18 mouse cellular contexts compared by ENCODE assay signal in the genomic region with DNA sequence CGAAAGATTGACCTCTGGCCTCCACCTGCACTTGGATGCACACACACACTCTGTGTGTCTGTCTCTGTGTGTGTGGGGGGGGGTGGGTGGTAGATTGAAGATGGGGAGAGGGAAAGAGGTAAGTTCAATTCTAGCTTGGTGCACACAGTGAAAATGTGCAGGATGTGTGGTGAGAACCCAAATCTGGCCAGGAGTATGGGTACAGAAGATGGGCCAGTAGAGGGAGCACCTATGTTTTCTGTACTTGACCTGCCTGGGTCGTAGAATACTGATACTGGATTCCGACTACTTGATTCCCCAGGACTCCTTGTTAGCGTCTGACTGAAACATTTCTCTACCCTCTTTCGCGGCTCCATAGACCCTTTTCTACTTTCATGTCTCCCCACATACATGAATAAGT. TPM values are rescaled to one million over a fixed set of nuclear protein-coding genes. Genes with fewer than 3 reads are reported as not detected.
DNase-seq lines count a peak whose midpoint lies in the region; ATAC-seq and TF ChIP-seq lines count a peak whose summit lies in the region.
"Had no signal": no experiment of that assay in that cellular context is flagged by ENCODE, and none has a peak within 500 bp of the region (broad histone marks: within the 10 kb centered on the region; RNA-seq: fewer than 3 reads in every experiment).

No protein-coding gene starts in this region.

- peaks cover 17% of the 10 kb centered on the region for H3K79me2 ChIP-seq in heart, adult 2 months (replicated peaks; ENCODE audit: control insufficient read depth, insufficient read depth, low read length)

- ATAC-seq in lung, embryonic 14.5 days (ENCODE audit: insufficient read depth) = no peak
- ATAC-seq in erythroid progenitor cell, adult 5-6 weeks (replicated peaks; ENCODE audit: low FRiP score, poor library complexity, severe bottlenecking) = peak; percentile 62
- no peak for ATAC-seq in stomach, postnatal 0 days (ENCODE audit: low FRiP score, low TSS enrichment)
- ATAC-seq: forebrain, embryonic 16.5 days had no signal

- peak; percentile 34 for TF ChIP-seq CTCF in heart, adult 2 months (IDR thresholded peaks at IDR 0.05)
- TF ChIP-seq CTCF in lung, embryonic 14.5 days (IDR thresholded peaks at IDR 0.05; ENCODE audit: low read depth) = peak; percentile 24; the same call in 1 of the 2 replicates
- TF ChIP-seq CTCF in stomach, postnatal 0 days (IDR thresholded peaks at IDR 0.05; ENCODE audit: low read depth) = peak; percentile 34; the same call in 1 of the 2 replicates

- 75% methylated on average over 6 of the region's 6 CpGs for WGBS in heart, adult 2 months
- WGBS in lung, embryonic 14.5 days = 86% methylated on average over 6 of the region's 6 CpGs
- WGBS in stomach, postnatal 0 days = 91% methylated on average over 6 of the region's 6 CpGs

- TF ChIP-seq EP300 in heart, adult 2 months (IDR thresholded peaks at IDR 0.05; ENCODE audit: insufficient read depth, low read depth, low read length) = no peak
- TF ChIP-seq EP300 in stomach, postnatal 0 days (optimal IDR thresholded peaks at IDR 0.05) = no peak

- peaks cover 22% of the 10 kb centered on the region for H3K36me3 ChIP-seq in heart, adult 2 months (ENCODE audit: control insufficient read depth, insufficient read depth, low read length)
- peaks cover 27% of the 10 kb centered on the region for H3K36me3 ChIP-seq in lung, embryonic 14.5 days (ENCODE audit: insufficient read depth)
- H3K36me3 ChIP-seq in stomach, postnatal 0 days (ENCODE audit: control insufficient read depth, insufficient read depth, low read length) = no peaks in the 10 kb centered on the region; the same call in 1 of the 2 replicates

- no peak overlapping the region for H3K9ac ChIP-seq in heart, adult 2 months (ENCODE audit: low read depth, low read length)
- no peak overlapping the region for H3K9ac ChIP-seq in lung, embryonic 14.5 days
- no peak overlapping the region for H3K9ac ChIP-seq in stomach, postnatal 0 days (ENCODE audit: low read length)
- H3K9ac ChIP-seq: limb, embryonic 12.5 days; neural tube, embryonic 13.5 days had no signal

- H3K9me3 ChIP-seq in lung, embryonic 14.5 days (ENCODE audit: low read depth, low read length) = no peaks in the 10 kb centered on the region
- H3K9me3 ChIP-seq in stomach, postnatal 0 days (ENCODE audit: control insufficient read depth, low read length) = no peaks in the 10 kb centered on the region
- H3K9me3 ChIP-seq: G1E; limb, embryonic 12.5 days; megakaryocyte, embryonic 14.5 days; neural tube, embryonic 13.5 days had no signal

- peaks cover 8% of the 10 kb centered on the region for H3K4me1 ChIP-seq in heart, adult 2 months (ENCODE audit: control insufficient read depth, insufficient read depth, low read length)
- no peaks in the 10 kb centered on the region for H3K4me1 ChIP-seq in lung, embryonic 14.5 days (ENCODE audit: insufficient read depth)
- H3K4me1 ChIP-seq in stomach, postnatal 0 days (replicated peaks; ENCODE audit: control insufficient read depth, insufficient read depth) = no peaks in the 10 kb centered on the region
- H3K4me1 ChIP-seq: limb, embryonic 12.5 days had no signal

- H3K4me2 ChIP-seq in lung, embryonic 14.5 days = no peak overlapping the region
- no peak overlapping the region for H3K4me2 ChIP-seq in stomach, postnatal 0 days (replicated peaks; ENCODE audit: low read depth)
- H3K4me2 ChIP-seq: heart, embryonic 11.5 days; limb, embryonic 12.5 days; neural tube, embryonic 13.5 days had no signal

- no peak overlapping the region for H3K27ac ChIP-seq in heart, adult 2 months
- no peak overlapping the region for H3K27ac ChIP-seq in lung, embryonic 14.5 days (ENCODE audit: low read depth)
- no peak overlapping the region for H3K27ac ChIP-seq in stomach, postnatal 0 days (replicated peaks)
- H3K27ac ChIP-seq: limb, embryonic 12.5 days; neural tube, embryonic 13.5 days had no signal

- no peak for TF ChIP-seq POLR2A in heart, adult 2 months (IDR thresholded peaks at IDR 0.05; ENCODE audit: insufficient read depth, low read depth, low read length)

- DNase-seq in heart, adult 2 months = no peak
- DNase-seq in heart, postnatal 10 days = no peak
- DNase-seq in lung, embryonic 14.5 days = no peak
- DNase-seq in lung, postnatal 36 days = no peak
- no peak for DNase-seq in stomach, postnatal 0 days (ENCODE audit: low spot score)
- DNase-seq in heart, adult 11 months = no peak
- no peak for DNase-seq in heart, adult 8-10 months (ENCODE audit: low spot score)
- DNase-seq: adrenal gland, postnatal 25 days; cerebellum, adult 9-11 months; gastrocnemius, postnatal 14 days; thymus, postnatal 36 days had no signal

- no peak overlapping the region for H3K4me3 ChIP-seq in heart, adult 2 months
- H3K4me3 ChIP-seq in lung, embryonic 14.5 days (ENCODE audit: low read depth, low read length) = no peak overlapping the region
- no peak overlapping the region for H3K4me3 ChIP-seq in stomach, postnatal 0 days (ENCODE audit: low read depth, low read length)
- H3K4me3 ChIP-seq: limb, embryonic 12.5 days; megakaryocyte, embryonic 14.5 days; neural tube, embryonic 13.5 days had no signal

- no peaks in the 10 kb centered on the region for H3K27me3 ChIP-seq in heart, adult 2 months (ENCODE audit: control insufficient read depth, insufficient read depth, low read length)
- no peaks in the 10 kb centered on the region for H3K27me3 ChIP-seq in lung, embryonic 14.5 days (ENCODE audit: insufficient read depth, low read length)
- no peaks in the 10 kb centered on the region for H3K27me3 ChIP-seq in stomach, postnatal 0 days (ENCODE audit: control insufficient read depth, insufficient read depth, low read length)
- H3K27me3 ChIP-seq: limb, embryonic 12.5 days; megakaryocyte, embryonic 14.5 days; neural tube, embryonic 13.5 days had no signal

- intact Hi-C loops in heart, adult 2 months (cut with DNase I) = no loop called here
- intact Hi-C loops in heart, postnatal 10 days (cut with DNase I) = no loop called here

RNA-seq across cellular contexts. Expression of a gene that starts 8.3 kb away (rescaled TPM):
- 100 to 1,000 TPM; 164 to 179 TPM for total RNA-seq in heart, adult 2 months (2021)
- 258 and 403 TPM in 2 replicates for polyA plus RNA-seq in heart, adult 2 months (2012; rRNA removed)
- 100 to 1,000 TPM; 205 to 214 TPM for total RNA-seq in heart, postnatal 10 days (2021)
- polyA plus RNA-seq in lung, embryonic 14.5 days (2014; fragmentation: Nextera tagmentation; extraction: Ambion mirVana) = 367 and 368 TPM in 2 replicates
- total RNA-seq in erythroid progenitor cell, adult 5-6 weeks (2015; ENCODE audit: low replicate concordance) = 260 and 279 TPM in 2 replicates
- total RNA-seq in erythroid progenitor cell, adult 5-6 weeks (2017; ENCODE audit: low replicate concordance) = 105 and 119 TPM in 2 replicates
- 257 and 275 TPM in 2 replicates for polyA plus RNA-seq in stomach, postnatal 0 days (2015; fragmentation: Nextera tagmentation; extraction: Ambion mirVana)
- total RNA-seq in heart, adult 8-10 months (2022) = 100 to 1,000 TPM; 157 to 170 (median 164) TPM

RNA-seq across cellular contexts. Expression of a gene that starts 31.8 kb away (rescaled TPM):
- 10 to 100 TPM; 28.6 to 31.3 TPM for total RNA-seq in heart, adult 2 months (2021)
- polyA plus RNA-seq in heart, adult 2 months (2012; rRNA removed) = 22.3 and 36.8 TPM in 2 replicates
- 10 to 100 TPM; 25.4 to 26.6 TPM for total RNA-seq in heart, postnatal 10 days (2021)
- polyA plus RNA-seq in lung, embryonic 14.5 days (2014; fragmentation: Nextera tagmentation; extraction: Ambion mirVana) = 7.7 and 8.2 TPM in 2 replicates
- 0.84 TPM in 1 of 2 replicates, not detected in the other for total RNA-seq in erythroid progenitor cell, adult 5-6 weeks (2015; ENCODE audit: low replicate concordance)
- 0.77 and 1.7 TPM in 2 replicates for total RNA-seq in erythroid progenitor cell, adult 5-6 weeks (2017; ENCODE audit: low replicate concordance)
- 6.3 and 6.4 TPM in 2 replicates for polyA plus RNA-seq in stomach, postnatal 0 days (2015; fragmentation: Nextera tagmentation; extraction: Ambion mirVana)
- 10 to 100 TPM; 29.9 to 32.3 (median 31.6) TPM for total RNA-seq in heart, adult 8-10 months (2022)

Comparison
In these comparisons a context has a peak if more than half of its experiments do, and no peak if none do; other contexts are left out.
1. RNA of a gene that starts 31.8 kb away (total RNA-seq): 29.9 to 32.3 TPM in heart, adult 8-10 months, 28.6 to 31.3 TPM in heart, adult 2 months and 25.4 to 26.6 TPM in heart, postnatal 10 days; 0.77 to 1.7 TPM in erythroid progenitor cell, adult 5-6 weeks; every median in the first group is over 4 times any median in the second.
2. Peak in every context shown above with its lines, with median percentiles within 50 percentile points of each other: CTCF ChIP-seq.